Mouse (Mus musculus) kidney, adult 2 months (tissue): ENCODE results near the gene Dusp7.

Experiments used
- CTCF ChIP-seq: fragments of 200-500 bp; conservative IDR thresholded peaks from 2 replicates; pipeline ENCODE4 v1.5.1; 2011; ENCODE audit warnings: low read depth, mild to moderate bottlenecking, control low read depth, low read length, moderate library complexity, mixed read lengths; ENCODE audit not compliant: insufficient read depth, insufficient read length
- POLR2A ChIP-seq: fragments of 200-500 bp; IDR thresholded peaks from one replicate; pipeline ENCODE4 v1.6.1; 2011; ENCODE audit warnings: low read depth, low read length, control low read depth

DNA sequence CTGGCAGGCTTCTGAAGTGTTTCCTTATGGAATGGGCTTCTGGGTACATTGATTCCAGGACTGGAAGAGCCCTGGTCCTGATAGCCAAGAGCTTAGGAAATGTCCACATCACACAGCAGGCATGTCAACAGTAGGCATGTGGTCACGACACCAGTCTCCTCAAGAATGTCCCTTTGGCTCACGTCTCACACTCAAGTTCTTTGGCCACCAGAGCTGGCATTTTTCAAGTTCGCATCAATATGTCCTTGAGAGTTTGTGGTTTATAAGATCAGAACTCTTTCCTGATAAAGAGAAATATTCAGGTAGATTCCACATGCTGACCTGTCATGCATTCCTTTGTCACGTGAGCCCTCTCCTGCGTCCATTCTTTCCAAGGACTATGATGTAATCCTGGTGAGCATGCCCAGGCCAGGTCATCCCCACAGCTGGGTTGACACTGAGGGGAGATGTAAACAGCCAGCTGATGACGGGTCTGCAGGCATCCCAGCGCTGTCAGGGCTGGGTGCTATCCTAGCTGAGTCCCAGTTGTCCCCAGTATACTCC, 40.3 kb upstream of the Dusp7 start:
- no peak for TF ChIP-seq POLR2A
- no peak for TF ChIP-seq CTCF
